Mouse (Mus musculus): Measurements from ENCODE around the gene Zfp335. TPM values are rescaled to one million over a fixed set of nuclear protein-coding genes. Genes with fewer than 3 reads are reported as not detected.
A peak's percentile ranks its signal among the peaks of the same experiment; 100 is the strongest.

The Zfp335 gene
- total RNA-seq, 2 experiments from 2014 or later: 27.2 to 28.0 TPM

DNA sequence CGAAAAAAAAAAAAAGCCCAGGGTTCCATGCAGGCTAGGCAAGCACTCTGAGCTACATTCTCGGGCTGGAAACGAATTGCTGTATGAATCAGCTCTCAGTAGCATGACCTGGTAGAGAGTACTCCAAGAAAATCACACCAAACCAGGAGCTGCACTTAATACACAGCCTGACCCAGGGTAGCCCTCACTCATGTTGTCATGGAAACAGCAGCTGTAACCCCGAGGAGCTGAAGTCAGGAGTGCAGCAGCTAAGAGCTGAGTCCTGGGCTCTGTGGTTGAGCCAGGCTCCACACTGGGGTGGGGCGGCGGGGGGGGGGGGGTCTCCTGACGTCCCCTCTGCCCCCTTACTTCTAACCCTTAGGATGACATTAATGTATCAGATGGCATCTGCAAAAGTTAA is 10.4 kb upstream of the Zfp335 start:
- no peak overlapping the region for H3K27ac ChIP-seq
- intact Hi-C loops (cut with DNase I): no loop called here
- no peak for TF ChIP-seq CTCF (IDR thresholded peaks at IDR 0.05)
- DNase-seq (ENCODE audit: extremely low spot score in 1 of 2, low spot score in 2 of 2): no peak
- H3K4me3 ChIP-seq: no peak overlapping the region

DNA sequence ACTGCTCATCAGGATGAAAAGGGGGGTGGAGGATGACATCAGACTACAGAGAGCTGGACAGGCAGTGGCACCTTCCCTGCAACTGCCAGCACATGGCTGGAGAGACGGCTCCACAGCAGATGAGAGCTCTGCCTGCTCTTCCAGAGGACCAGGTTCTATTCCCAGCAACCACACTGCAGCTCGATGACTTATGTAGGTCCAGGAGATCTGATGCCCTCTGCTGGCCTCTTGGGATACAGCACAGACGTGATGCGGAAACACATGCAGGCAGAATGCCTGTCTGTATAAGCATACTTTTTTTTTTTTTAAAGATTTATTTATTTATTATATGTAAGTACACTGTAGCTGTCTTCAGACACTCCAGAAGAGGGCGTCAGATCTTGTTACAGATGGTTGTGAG is 6.8 kb upstream of the Zfp335 start:
- no peak overlapping the region for H3K4me3 ChIP-seq
- no peak for DNase-seq (ENCODE audit: extremely low spot score in 1 of 2, low spot score in 2 of 2)
- TF ChIP-seq CTCF (IDR thresholded peaks at IDR 0.05): peak; percentile 53
- intact Hi-C loops (cut with DNase I): no loop called here
- H3K27ac ChIP-seq: no peak overlapping the region

DNA sequence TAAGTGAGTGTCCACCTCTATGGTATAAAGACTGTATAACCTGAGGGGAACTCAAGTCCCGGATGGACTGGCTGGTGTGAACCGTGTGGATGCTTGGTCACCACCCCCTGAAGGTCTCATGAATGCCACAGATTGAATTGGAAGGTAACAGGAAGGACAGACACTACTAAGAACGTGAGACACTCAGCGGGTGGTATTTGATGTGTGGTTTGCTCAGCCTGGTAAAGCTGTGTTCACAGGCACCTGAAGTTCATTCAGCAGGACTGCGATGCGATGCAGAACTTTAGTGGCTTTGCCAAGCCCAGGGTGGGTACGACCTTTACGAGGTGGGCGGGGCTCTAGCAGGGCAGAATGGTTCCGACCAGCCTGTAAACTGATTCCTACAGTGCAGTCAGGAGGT is 5.8 kb upstream of the Zfp335 start:
- no peak for TF ChIP-seq CTCF (IDR thresholded peaks at IDR 0.05)
- DNase-seq (ENCODE audit: extremely low spot score in 1 of 2, low spot score in 2 of 2): no peak
- intact Hi-C loops (cut with DNase I): no loop called here
- H3K27ac ChIP-seq: no peak overlapping the region
- H3K4me3 ChIP-seq: no peak overlapping the region

DNA sequence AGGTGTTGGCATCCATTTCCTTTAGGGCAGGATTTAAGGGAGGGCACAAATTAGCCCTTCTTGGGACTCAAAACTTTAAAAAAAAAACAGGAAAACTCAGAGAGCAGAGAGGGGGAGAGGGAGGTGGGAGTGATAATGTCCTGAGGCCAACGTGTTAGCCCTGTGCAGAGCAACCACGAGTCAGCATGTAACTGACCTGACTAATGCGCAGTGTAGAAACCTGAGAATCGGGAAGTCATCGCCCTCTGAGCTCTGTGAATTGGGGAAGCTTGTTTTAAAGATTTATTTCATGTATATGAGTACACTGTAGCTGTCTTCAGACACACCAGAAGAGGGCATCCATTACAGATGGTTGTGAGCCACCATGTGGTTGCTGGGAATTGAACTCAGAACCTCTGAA is 5.3 kb upstream of the Zfp335 start:
- DNase-seq (ENCODE audit: extremely low spot score in 1 of 2, low spot score in 2 of 2): no peak
- H3K27ac ChIP-seq: no peak overlapping the region
- no peak overlapping the region for H3K4me3 ChIP-seq
- TF ChIP-seq CTCF (IDR thresholded peaks at IDR 0.05): no peak
- intact Hi-C loops (cut with DNase I): no loop called here

DNA sequence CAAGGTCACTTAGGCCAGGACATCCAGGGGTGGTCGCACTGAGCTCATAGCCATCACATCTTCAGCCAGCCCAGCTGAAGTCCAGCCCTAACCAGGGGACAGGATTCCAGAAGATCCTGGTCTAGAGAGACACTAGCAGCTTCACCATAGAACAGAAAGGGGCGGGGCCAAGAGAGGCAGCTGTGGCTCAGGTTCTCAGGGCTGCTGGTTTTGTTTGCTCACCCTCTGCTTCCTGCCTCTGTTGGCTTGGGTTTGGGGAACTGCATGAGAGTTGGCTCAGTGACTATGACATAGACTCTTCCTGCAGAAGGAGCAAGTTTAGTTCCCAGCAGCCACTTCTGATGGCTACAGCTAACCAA is 1.9 kb upstream of the Zfp335 start:
- Histone ChIP-seq H3K4me3 (no peak overlapping the region), H3K27ac (peak overlapping the region; percentile 34; the same call in 1 of the 2 replicates)
- TF ChIP-seq CTCF (IDR thresholded peaks at IDR 0.05): no peak
- no peak for DNase-seq (ENCODE audit: extremely low spot score in 1 of 2, low spot score in 2 of 2)
- intact Hi-C loops (cut with DNase I): loop anchor here (5.0 kb wide), 1 partner anchor 119 kb away; the partner anchor contains the start of gene Ncoa5

DNA sequence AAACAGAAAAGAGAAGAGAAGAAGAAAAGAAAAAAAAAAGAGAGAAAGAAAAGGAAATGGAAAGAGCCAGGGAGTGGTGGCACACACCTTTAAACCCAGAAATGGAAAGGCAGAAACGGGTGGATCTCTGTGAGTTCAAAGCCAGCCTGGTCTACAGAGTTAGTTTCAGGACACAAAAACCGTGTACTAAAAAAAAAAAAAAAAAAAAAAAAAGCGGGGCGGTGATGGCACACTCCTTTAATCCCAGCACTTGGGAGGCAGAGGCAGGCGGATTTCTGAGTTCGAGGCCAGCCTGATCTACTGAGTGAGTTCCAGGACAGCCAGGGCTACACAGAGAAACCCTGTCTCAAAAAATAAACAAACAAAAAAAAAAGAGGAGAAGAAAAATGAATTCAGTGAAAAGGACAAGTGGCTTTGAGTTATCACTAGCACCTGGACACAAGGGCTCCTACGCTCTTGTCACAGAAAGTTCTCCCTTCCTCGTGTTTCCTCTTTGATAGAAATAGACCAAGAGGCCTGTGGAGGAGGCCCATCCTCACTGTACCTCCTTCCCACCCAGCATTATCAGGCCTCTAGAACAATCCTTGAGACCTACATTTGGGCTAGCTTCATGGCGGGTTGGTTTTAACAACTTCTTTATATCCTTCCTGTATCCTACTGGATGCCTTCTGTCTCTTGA is 1.3 kb upstream of the Zfp335 start:
- peak overlapping the region; percentile 100 for H3K27ac ChIP-seq
- intact Hi-C loops (cut with DNase I): loop anchor here (5.0 kb wide), 1 partner anchor 119 kb away; the partner anchor contains the start of gene Ncoa5
- no peak for TF ChIP-seq CTCF (IDR thresholded peaks at IDR 0.05)
- no peak overlapping the region for H3K4me3 ChIP-seq
- DNase-seq (ENCODE audit: extremely low spot score in 1 of 2, low spot score in 2 of 2): no peak

DNA sequence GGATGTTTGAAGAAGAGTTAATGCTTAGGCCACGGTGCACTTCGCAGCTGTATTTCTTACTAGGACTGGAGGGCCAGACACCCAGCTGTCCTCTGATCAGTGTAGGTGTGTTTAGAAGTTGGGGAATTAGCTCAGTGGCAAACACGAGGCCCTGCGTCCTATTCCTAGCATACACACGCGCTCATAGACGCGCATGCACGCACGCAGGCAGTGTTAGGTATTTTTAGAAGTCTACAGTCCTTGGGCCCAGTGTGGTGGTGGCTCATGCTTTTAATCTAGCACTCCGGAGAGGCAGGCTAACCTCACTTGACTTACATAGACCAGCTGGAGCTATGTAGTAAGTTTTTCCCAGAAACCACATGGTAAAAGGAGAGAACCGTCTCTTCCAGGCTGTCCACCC is 594 bp upstream of the Zfp335 start:
- peak in 1 of 2 experiments; percentile 43 for DNase-seq (ENCODE audit: extremely low spot score in 1 of 2, low spot score in 2 of 2)
- intact Hi-C loops (cut with DNase I): loop anchor here (5.0 kb wide), 1 partner anchor 120 kb away; the partner anchor contains the start of gene Ncoa5
- no peak for TF ChIP-seq CTCF (IDR thresholded peaks at IDR 0.05)
- peak overlapping the region; percentile 100 for H3K27ac ChIP-seq
- H3K4me3 ChIP-seq: peak overlapping the region; percentile 91

DNA sequence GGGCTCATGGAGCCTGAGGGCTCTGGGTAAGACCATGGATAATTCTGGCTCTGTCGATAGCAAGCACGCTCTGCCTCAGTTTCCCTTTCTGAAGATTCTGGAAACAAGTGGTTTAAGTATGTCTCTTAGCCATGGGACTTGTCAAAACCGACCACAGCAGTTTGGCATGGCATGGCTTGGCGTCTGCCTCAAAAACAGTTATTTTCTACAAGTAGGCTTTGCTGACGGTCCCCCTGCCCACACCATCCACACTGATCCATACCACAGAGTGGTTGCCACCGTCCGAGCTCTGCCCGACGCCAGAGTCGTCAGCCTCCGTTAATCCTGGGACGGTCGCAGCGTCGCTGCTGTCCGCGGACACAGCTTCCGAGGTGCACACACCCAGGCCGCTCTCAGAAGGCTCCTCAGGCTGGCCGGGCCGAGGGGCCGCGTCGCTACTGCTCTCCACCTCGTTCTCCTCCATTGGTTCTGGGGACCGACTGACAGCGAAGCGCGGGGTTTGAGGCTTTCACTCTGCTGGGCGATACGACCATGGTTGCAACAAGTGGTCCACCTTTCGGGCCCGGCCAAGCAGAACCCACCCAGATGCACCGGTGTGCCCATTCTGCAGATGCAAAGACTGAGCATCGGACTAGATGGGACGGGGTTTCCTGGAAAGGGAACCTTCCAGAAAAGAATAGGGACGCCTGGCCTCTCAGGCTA is 1.0 kb downstream of the Zfp335 start:
- intact Hi-C loops (cut with DNase I): loop anchor here (1.0 to 5.0 kb wide), 4 partner anchors 24 to 122 kb away; partner anchors contain the start of genes Ctsa, Ncoa5, Neurl2 and Pcif1
- H3K4me3 ChIP-seq: peak overlapping the region; percentile 91
- DNase-seq (ENCODE audit: extremely low spot score in 1 of 2, low spot score in 2 of 2): no peak

DNA sequence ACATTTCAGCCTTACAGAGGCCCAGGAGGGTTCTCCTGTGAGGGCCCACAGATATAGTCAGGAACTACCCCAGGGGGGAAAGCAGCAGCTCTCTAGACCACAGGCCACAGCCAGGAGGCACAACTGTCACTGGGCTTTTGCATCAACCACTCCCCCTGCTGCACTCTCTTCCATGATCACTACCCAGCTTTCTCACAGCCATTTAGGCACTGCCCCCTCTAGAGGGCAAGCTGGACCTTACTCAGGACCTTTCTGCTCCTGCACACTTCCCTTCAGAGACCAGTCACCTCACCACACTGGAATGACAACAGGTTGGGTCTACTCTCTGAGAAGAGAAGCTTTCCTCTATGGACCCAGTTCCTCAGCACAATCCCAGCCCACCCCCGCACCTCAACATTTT is 2.0 kb downstream of the Zfp335 start:
- Histone ChIP-seq H3K4me3 (peak overlapping the region; percentile 91; the same call in 1 of the 2 replicates), H3K27ac (no peak overlapping the region)
- TF ChIP-seq CTCF (IDR thresholded peaks at IDR 0.05): peak; percentile 36
- no peak for DNase-seq (ENCODE audit: extremely low spot score in 1 of 2, low spot score in 2 of 2)
- intact Hi-C loops (cut with DNase I): no loop called here

More for the DNA sequence above, 1.0 kb downstream of the Zfp335 start:
- H3K27ac ChIP-seq: peak overlapping the region; percentile 100
- TF ChIP-seq CTCF (IDR thresholded peaks at IDR 0.05): no peak

DNA sequence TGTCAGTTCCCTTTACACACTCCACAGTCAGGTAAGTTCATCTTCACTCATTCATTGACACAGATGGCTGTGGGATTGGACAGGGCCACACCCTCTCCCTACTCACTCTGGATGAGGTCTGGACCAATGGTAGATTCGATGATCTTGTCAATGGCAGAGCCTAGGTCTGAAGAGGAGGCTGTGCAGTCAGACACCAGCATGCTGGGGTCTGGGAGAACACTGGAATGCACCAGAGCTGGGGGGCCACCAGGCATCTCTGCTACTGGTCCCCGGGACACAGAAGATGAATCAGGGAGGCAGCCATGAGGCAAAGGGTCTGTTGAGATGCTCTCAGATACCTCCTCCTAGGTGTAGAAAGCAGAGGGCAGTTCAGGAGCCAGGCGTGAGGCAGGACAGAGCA is 2.5 kb downstream of the Zfp335 start:
- intact Hi-C loops (cut with DNase I): no loop called here
- Histone ChIP-seq H3K4me3 (no peak overlapping the region), H3K27ac (no peak overlapping the region)
- DNase-seq (ENCODE audit: extremely low spot score in 1 of 2, low spot score in 2 of 2): no peak
- TF ChIP-seq CTCF (IDR thresholded peaks at IDR 0.05): no peak

DNA sequence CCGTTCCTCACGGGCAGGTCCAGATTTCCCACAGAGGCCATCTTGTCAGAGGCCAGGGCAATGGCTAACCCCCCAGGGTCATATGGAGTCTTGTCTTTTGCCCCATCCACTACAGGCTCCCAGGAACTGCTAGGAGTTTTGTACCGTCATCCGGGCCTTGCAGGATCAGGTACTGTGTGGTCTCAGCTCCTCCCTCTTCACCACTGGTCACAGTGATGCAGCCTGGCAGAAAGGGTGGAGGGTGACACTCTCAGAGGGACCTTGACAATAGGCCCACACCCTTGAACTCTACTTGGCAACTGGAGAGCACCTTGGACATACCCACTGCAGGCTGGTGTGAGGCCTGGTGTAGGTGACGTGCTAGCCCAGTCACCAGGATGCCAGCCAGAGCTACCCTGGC is 3.5 kb downstream of the Zfp335 start:
- DNase-seq (ENCODE audit: extremely low spot score in 1 of 2, low spot score in 2 of 2): no peak
- no peak for TF ChIP-seq CTCF (IDR thresholded peaks at IDR 0.05)
- Histone ChIP-seq H3K4me3 (no peak overlapping the region), H3K27ac (no peak overlapping the region)
- intact Hi-C loops (cut with DNase I): no loop called here

DNA sequence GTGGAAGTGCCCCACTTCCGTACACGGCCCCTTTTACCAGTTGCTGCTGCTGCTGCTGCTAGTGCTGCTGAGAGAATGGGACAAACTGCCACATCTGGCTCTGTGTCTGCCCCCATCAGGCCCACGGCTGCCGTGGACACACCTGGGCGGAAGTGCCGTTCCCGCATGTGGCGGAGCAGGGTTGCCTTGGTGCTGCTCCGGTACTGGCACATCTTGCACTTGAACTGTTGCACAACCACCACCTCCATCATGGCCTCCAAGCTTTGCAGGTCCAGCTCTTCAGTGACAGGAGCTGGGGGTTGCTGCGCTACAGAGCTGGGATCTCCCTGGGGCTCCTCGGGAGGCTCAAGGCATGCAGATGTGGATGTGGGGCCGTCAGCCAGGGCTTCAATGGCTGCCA is 4.0 kb downstream of the Zfp335 start:
- H3K27ac ChIP-seq: no peak overlapping the region
- H3K4me3 ChIP-seq: no peak overlapping the region
- no peak for TF ChIP-seq CTCF (IDR thresholded peaks at IDR 0.05)
- intact Hi-C loops (cut with DNase I): no loop called here
- DNase-seq (ENCODE audit: extremely low spot score in 1 of 2, low spot score in 2 of 2): no peak

All from left cerebral cortex, adult 2 months (tissue).